Mouse (Mus musculus): ENCODE measurements at regions not wholly inside any gene's neighbourhood (a gene's known extent, or its start where the extent isn't known, plus 50 kb on each side); places are given as distances from the start of the nearest gene placed in this dataset.

GRCm38 (mm10) chr7:139741246-139741903 is 57.8 kb upstream of the Cfap46 start:
- no peak for DNase-seq (ENCODE audit: low spot score)
- WGBS = 67% methylated on average over 13 of the region's 13 CpGs
- H3K27ac ChIP-seq (ENCODE audit: low read depth, low read length) = no peak overlapping the region

GRCm38 (mm10) chr7:139746803-139747202 is 63.2 kb upstream of the Cfap46 start:
- 39% methylated on average over 1 of the region's 1 CpGs for WGBS
- Histone ChIP-seq H3K27ac (ENCODE audit: low read depth, low read length) (no peak overlapping the region), H3K27me3 (ENCODE audit: control insufficient read depth, insufficient read depth, low read length) (no peaks in the 10 kb centered on the region), H3K36me3 (ENCODE audit: control insufficient read depth, insufficient read depth, low read length) (no peaks in the 10 kb centered on the region), H3K9ac (ENCODE audit: low read depth, low read length) (no peak overlapping the region), H3K4me1 (replicated peaks; ENCODE audit: control insufficient read depth, insufficient read depth, low read length) (no peaks in the 10 kb centered on the region), H3K9me3 (ENCODE audit: control insufficient read depth, low read length) (no peaks in the 10 kb centered on the region), H3K4me3 (ENCODE audit: low read depth, low read length) (no peak overlapping the region), H3K4me2 (replicated peaks; ENCODE audit: low read depth, low read length) (no peak overlapping the region)
- DNase-seq (ENCODE audit: low spot score) = peak; percentile 52
- no peak for ATAC-seq (ENCODE audit: low FRiP score)

More at GRCm38 (mm10) chr7:139741246-139741903, 57.8 kb upstream of the Cfap46 start:
- ATAC-seq (ENCODE audit: low FRiP score) = no peak
- no peak overlapping the region for H3K9ac ChIP-seq (ENCODE audit: low read depth, low read length)
- H3K4me1 ChIP-seq (replicated peaks; ENCODE audit: control insufficient read depth, insufficient read depth, low read length) = no peaks in the 10 kb centered on the region
- no peaks in the 10 kb centered on the region for H3K9me3 ChIP-seq (ENCODE audit: control insufficient read depth, low read length)
- no peaks in the 10 kb centered on the region for H3K27me3 ChIP-seq (ENCODE audit: control insufficient read depth, insufficient read depth, low read length)
- H3K4me3 ChIP-seq (ENCODE audit: low read depth, low read length) = no peak overlapping the region
- no peaks in the 10 kb centered on the region for H3K36me3 ChIP-seq (ENCODE audit: control insufficient read depth, insufficient read depth, low read length)
- H3K4me2 ChIP-seq (replicated peaks; ENCODE audit: low read depth, low read length) = no peak overlapping the region

GRCm38 (mm10) chr7:139747290-139748067 is 63.9 kb upstream of the Cfap46 start:
- DNase-seq (ENCODE audit: low spot score) (no peak), ATAC-seq (ENCODE audit: low FRiP score) (no peak)
- Histone ChIP-seq H3K27ac (ENCODE audit: low read depth, low read length) (no peak overlapping the region), H3K36me3 (ENCODE audit: control insufficient read depth, insufficient read depth, low read length) (no peaks in the 10 kb centered on the region), H3K4me3 (ENCODE audit: low read depth, low read length) (no peak overlapping the region), H3K4me2 (replicated peaks; ENCODE audit: low read depth, low read length) (no peak overlapping the region), H3K27me3 (ENCODE audit: control insufficient read depth, insufficient read depth, low read length) (no peaks in the 10 kb centered on the region), H3K9me3 (ENCODE audit: control insufficient read depth, low read length) (no peaks in the 10 kb centered on the region), H3K9ac (ENCODE audit: low read depth, low read length) (no peak overlapping the region), H3K4me1 (replicated peaks; ENCODE audit: control insufficient read depth, insufficient read depth, low read length) (no peaks in the 10 kb centered on the region)
- WGBS = 66% methylated on average over 11 of the region's 11 CpGs

- 91% methylated on average over 8 of the region's 8 CpGs for WGBS
- Histone ChIP-seq H3K4me2 (replicated peaks; ENCODE audit: low read depth, low read length) (no peak overlapping the region), H3K27me3 (ENCODE audit: control insufficient read depth, insufficient read depth, low read length) (no peaks in the 10 kb centered on the region), H3K4me3 (ENCODE audit: low read depth, low read length) (no peak overlapping the region), H3K27ac (ENCODE audit: low read depth, low read length) (no peak overlapping the region), H3K9me3 (ENCODE audit: control insufficient read depth, low read length) (no peaks in the 10 kb centered on the region), H3K4me1 (replicated peaks; ENCODE audit: control insufficient read depth, insufficient read depth, low read length) (no peaks in the 10 kb centered on the region), H3K36me3 (ENCODE audit: control insufficient read depth, insufficient read depth, low read length) (no peaks in the 10 kb centered on the region), H3K9ac (ENCODE audit: low read depth, low read length) (no peak overlapping the region)
- no peak for DNase-seq (ENCODE audit: low spot score)
- ATAC-seq (ENCODE audit: low FRiP score) = no peak
Observed at GRCm38 (mm10) chr7:139755004-139755403, 71.4 kb upstream of the Cfap46 start.

- 91% methylated on average over 1 of the region's 1 CpGs for WGBS
- Histone ChIP-seq H3K9me3 (ENCODE audit: control insufficient read depth, low read length) (no peaks in the 10 kb centered on the region), H3K4me3 (ENCODE audit: low read depth, low read length) (no peak overlapping the region), H3K27me3 (ENCODE audit: control insufficient read depth, insufficient read depth, low read length) (no peaks in the 10 kb centered on the region), H3K36me3 (ENCODE audit: control insufficient read depth, insufficient read depth, low read length) (no peaks in the 10 kb centered on the region), H3K4me1 (replicated peaks; ENCODE audit: control insufficient read depth, insufficient read depth, low read length) (no peaks in the 10 kb centered on the region), H3K9ac (ENCODE audit: low read depth, low read length) (no peak overlapping the region), H3K4me2 (replicated peaks; ENCODE audit: low read depth, low read length) (no peak overlapping the region), H3K27ac (ENCODE audit: low read depth, low read length) (no peak overlapping the region)
- no peak for ATAC-seq (ENCODE audit: low FRiP score)
- no peak for DNase-seq (ENCODE audit: low spot score)
Observed at GRCm38 (mm10) chr7:139762522-139762921, 71.5 kb upstream of the Adgra1 start.

- Histone ChIP-seq H3K36me3 (ENCODE audit: control insufficient read depth, insufficient read depth, low read length) (no peaks in the 10 kb centered on the region), H3K27ac (ENCODE audit: low read depth, low read length) (no peak overlapping the region), H3K4me3 (ENCODE audit: low read depth, low read length) (no peak overlapping the region), H3K27me3 (ENCODE audit: control insufficient read depth, insufficient read depth, low read length) (no peaks in the 10 kb centered on the region), H3K9ac (ENCODE audit: low read depth, low read length) (no peak overlapping the region), H3K4me1 (replicated peaks; ENCODE audit: control insufficient read depth, insufficient read depth, low read length) (no peaks in the 10 kb centered on the region), H3K4me2 (replicated peaks; ENCODE audit: low read depth, low read length) (no peak overlapping the region), H3K9me3 (ENCODE audit: control insufficient read depth, low read length) (no peaks in the 10 kb centered on the region)
- DNase-seq (ENCODE audit: low spot score) = no peak
- 70% methylated on average over 4 of the region's 4 CpGs for WGBS
- ATAC-seq (ENCODE audit: low FRiP score) = no peak
Observed at GRCm38 (mm10) chr7:139763241-139763640, 70.7 kb upstream of the Adgra1 start.

GRCm38 (mm10) chr7:139766296-139766695 is 67.7 kb upstream of the Adgra1 start:
- DNase-seq (ENCODE audit: low spot score) = no peak

GRCm38 (mm10) chr7:139769167-139769566 is 64.8 kb upstream of the Adgra1 start:
- Histone ChIP-seq H3K4me2 (replicated peaks; ENCODE audit: low read depth, low read length) (no peak overlapping the region), H3K4me1 (replicated peaks; ENCODE audit: control insufficient read depth, insufficient read depth, low read length) (no peaks in the 10 kb centered on the region; the same call in 1 of the 2 replicates), H3K27ac (ENCODE audit: low read depth, low read length) (no peak overlapping the region), H3K9ac (ENCODE audit: low read depth, low read length) (no peak overlapping the region), H3K4me3 (ENCODE audit: low read depth, low read length) (no peak overlapping the region), H3K9me3 (ENCODE audit: control insufficient read depth, low read length) (no peaks in the 10 kb centered on the region), H3K27me3 (ENCODE audit: control insufficient read depth, insufficient read depth, low read length) (no peaks in the 10 kb centered on the region), H3K36me3 (ENCODE audit: control insufficient read depth, insufficient read depth, low read length) (no peaks in the 10 kb centered on the region)
- DNase-seq (ENCODE audit: low spot score) = no peak
- no peak for ATAC-seq (ENCODE audit: low FRiP score)
- 85% methylated on average over 1 of the region's 1 CpGs for WGBS

More at GRCm38 (mm10) chr7:139766296-139766695, 67.7 kb upstream of the Adgra1 start:
- Histone ChIP-seq H3K36me3 (ENCODE audit: control insufficient read depth, insufficient read depth, low read length) (no peaks in the 10 kb centered on the region), H3K9ac (ENCODE audit: low read depth, low read length) (no peak overlapping the region), H3K27ac (ENCODE audit: low read depth, low read length) (no peak overlapping the region), H3K27me3 (ENCODE audit: control insufficient read depth, insufficient read depth, low read length) (no peaks in the 10 kb centered on the region), H3K9me3 (ENCODE audit: control insufficient read depth, low read length) (no peaks in the 10 kb centered on the region), H3K4me2 (replicated peaks; ENCODE audit: low read depth, low read length) (no peak overlapping the region), H3K4me1 (replicated peaks; ENCODE audit: control insufficient read depth, insufficient read depth, low read length) (no peaks in the 10 kb centered on the region), H3K4me3 (ENCODE audit: low read depth, low read length) (no peak overlapping the region)
- WGBS = 66% methylated on average over 3 of the region's 3 CpGs
- ATAC-seq (ENCODE audit: low FRiP score) = no peak

GRCm38 (mm10) chr7:139777243-139777642 is 56.7 kb upstream of the Adgra1 start:
- H3K4me2 ChIP-seq (replicated peaks; ENCODE audit: low read depth, low read length) = no peak overlapping the region
- no peak overlapping the region for H3K27ac ChIP-seq (ENCODE audit: low read depth, low read length)
- H3K36me3 ChIP-seq (ENCODE audit: control insufficient read depth, insufficient read depth, low read length) = no peaks in the 10 kb centered on the region
- no peaks in the 10 kb centered on the region for H3K27me3 ChIP-seq (ENCODE audit: control insufficient read depth, insufficient read depth, low read length)
- H3K4me1 ChIP-seq (replicated peaks; ENCODE audit: control insufficient read depth, insufficient read depth, low read length) = no peaks in the 10 kb centered on the region
- H3K4me3 ChIP-seq (ENCODE audit: low read depth, low read length) = no peak overlapping the region
- no peak overlapping the region for H3K9ac ChIP-seq (ENCODE audit: low read depth, low read length)
- H3K9me3 ChIP-seq (ENCODE audit: control insufficient read depth, low read length) = no peaks in the 10 kb centered on the region
- 94% methylated on average over 2 of the region's 2 CpGs for WGBS
- DNase-seq (ENCODE audit: low spot score) = no peak
- ATAC-seq (ENCODE audit: low FRiP score) = no peak
